Mouse (Mus musculus) adrenal gland, postnatal 14 days (tissue): ENCODE results near the gene Osbpl3. TPM values are rescaled to one million over a fixed set of nuclear protein-coding genes. Genes with fewer than 3 reads are reported as not detected.
A peak's percentile ranks its signal among the peaks of the same experiment; 100 is the strongest.

ENCODE experiments used
- DNase-seq: peaks from one replicate; pipeline ENCODE4 v3.0.0; 2021; ENCODE audit warnings: mixed read lengths
- total RNA-seq: library from RNA; stranded (reverse); gene quantifications from 2 replicates; pipeline ENCODE4 v1.2.3, GENCODE M21; 2021

Osbpl3 gene
- total RNA-seq, 1 experiment from 2014 or later, result 35.9 TPM

DNA sequence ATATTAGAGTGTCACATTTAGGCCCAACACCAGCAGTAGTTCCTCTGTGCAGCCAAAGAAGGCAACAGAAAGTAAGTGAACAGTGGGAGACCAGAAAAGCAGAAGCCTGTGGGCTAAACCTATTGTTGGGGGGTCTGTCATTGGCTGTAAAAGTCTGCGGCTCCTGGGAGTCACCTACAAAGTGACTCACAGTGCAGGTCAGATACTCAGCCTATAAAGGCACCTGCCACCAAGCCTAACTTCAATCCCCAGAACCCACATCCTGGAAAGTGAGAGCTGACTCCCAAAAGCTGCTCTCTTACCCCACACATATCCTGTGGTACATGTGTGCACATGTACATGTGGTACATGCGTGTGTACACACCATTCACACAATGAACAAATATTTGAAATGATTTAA, 124.5 kb downstream of the Osbpl3 start:
- no peak for DNase-seq

DNA sequence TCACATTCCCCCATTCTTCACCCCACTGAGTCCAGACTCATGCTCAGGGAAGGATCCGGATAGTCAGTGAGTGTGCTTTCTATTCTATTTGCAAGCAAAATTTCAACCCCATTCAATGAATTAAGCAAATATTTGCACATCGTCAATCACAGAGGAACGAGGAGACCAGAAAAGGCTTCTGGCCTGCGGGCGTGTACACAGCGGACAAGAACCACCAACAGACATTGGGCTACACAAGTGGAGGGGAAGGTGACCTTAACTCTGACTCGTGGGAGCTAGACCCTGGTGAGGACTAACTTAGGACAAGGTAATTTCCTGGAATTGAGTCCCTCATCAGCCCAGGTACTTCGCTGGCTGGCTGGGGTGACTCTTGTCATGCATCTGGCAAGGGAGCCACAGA, 126.6 kb downstream of the Osbpl3 start:
- DNase-seq, result no peak

DNA sequence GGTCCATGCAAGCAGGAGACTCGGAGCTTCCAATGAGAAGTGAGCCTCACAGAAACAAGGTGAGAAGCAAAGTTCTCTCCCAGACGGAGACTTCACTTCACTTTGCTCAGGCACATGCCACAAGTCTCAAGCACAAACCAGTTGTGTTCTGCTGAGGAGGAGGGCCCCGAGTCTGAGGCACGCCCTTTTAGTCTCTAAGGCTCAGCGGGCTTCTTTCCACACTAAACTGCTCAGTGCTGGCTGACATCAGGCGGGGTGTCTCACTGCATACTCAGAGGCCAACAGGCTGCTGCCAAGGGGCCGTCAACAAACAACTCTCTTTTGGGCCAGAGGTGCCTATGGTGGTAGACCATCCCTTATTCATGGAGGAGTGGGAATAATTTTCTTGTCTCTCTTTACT, 127.1 kb downstream of the Osbpl3 start:
- no peak for DNase-seq

GRCm38 (mm10) chr6:50326192-50326591, 129.8 kb downstream of the Osbpl3 start:
- DNase-seq, result no peak

DNA sequence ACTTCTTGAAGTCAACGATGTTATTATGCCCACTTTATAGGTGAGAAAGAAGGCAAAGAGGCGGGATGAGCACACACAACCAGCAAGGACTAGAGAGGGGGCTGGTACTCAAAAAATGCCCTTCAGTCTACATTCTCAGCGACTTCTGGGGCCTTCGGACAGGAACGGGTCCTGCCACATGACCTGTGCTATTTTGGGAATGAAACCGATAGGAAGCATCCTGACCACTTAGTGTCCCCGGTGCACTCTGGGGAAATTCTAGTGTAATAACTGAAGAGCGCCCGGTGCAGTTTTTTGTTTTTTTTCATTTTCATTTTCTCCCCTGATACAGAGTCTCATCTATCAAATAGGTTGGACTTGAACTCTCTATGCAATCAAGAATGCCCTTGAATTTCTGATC, 130.5 kb downstream of the Osbpl3 start:
- DNase-seq, result no peak

DNA sequence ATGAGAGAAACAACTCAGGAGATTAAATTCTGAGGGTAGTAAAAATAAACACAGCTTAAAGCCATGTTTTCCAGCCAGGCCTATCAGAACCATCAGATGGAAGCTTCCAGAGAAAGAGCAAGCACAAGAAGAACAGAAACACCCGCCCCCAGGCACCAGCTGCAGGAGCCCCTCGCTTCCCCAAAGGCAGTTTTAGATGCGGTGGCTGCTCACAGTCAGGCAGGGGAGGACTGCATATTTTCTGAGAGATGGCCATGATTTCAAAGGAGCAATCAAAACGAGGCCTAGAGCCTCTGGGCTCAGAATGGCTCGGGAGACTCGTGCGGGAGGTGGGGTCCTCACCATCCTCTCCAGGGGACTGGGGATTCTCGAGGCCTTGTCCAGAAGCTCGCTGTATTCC, 133.4 kb downstream of the Osbpl3 start:
- no peak for DNase-seq

DNA sequence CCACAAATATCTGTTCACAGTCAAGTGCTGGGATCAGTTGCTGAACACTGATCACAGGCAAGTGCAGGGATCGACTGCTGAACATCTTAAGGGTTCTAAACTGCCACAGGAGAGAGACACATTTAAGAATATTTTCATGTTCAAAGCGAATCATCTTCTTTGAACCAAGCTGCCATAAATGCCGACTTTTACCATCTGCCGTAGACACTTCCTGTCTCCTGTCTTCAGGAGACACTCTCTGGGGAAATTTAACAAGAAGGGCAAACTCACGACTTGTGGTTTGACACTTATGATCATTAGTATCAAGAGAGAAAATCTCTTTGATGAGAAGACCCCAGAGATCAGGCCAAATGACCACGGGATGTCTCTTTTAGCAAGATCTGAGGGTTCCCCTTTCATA, 134.3 kb downstream of the Osbpl3 start:
- DNase-seq, result no peak

- no peak for DNase-seq
Measured at GRCm38 (mm10) chr6:50318590-50319172, 137.3 kb downstream of the Osbpl3 start.

GRCm38 (mm10) chr6:50318150-50318549, 137.9 kb downstream of the Osbpl3 start:
- DNase-seq, result no peak

GRCm38 (mm10) chr6:50316795-50317505, 139.1 kb downstream of the Osbpl3 start:
- DNase-seq, result no peak

DNA sequence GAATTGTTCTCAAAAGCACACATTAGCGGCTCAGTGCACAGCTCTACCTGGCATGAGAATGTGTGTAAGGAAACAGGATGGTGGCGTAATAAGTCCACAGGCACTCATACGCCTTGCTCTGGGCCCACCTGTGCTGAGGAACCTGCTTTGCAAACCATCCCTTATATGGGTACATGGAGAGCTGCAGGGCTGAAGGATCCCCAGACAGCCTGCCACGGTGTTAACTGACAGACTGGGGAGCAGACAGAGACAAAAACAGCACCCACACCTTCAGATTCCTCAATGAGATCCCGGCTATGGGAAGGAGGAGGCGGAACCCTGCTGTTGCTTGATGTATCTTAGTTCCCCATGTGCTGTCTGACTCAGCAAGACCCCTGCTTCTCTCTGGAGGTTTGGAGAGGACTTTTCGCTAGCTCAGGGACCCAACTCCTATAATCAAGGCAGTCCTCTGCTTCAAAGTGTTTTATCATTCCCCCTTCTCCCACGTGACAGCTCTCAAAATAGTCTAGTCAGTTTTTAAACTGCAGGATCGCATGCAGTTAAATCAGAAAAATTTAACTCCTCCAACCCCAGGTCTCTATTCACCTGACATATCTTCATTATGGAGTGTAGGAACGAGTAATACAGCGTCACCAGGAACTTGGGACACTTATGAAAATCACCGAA, 141.5 kb downstream of the Osbpl3 start:
- no peak for DNase-seq

GRCm38 (mm10) chr6:50312647-50313046, 143.4 kb downstream of the Osbpl3 start:
- peak; percentile 87 for DNase-seq

- peak; percentile 30 for DNase-seq
Measured at GRCm38 (mm10) chr6:50309019-50309418, 147.0 kb downstream of the Osbpl3 start.

GRCm38 (mm10) chr6:50306625-50307024, 149.4 kb downstream of the Osbpl3 start:
- no peak for DNase-seq

DNA sequence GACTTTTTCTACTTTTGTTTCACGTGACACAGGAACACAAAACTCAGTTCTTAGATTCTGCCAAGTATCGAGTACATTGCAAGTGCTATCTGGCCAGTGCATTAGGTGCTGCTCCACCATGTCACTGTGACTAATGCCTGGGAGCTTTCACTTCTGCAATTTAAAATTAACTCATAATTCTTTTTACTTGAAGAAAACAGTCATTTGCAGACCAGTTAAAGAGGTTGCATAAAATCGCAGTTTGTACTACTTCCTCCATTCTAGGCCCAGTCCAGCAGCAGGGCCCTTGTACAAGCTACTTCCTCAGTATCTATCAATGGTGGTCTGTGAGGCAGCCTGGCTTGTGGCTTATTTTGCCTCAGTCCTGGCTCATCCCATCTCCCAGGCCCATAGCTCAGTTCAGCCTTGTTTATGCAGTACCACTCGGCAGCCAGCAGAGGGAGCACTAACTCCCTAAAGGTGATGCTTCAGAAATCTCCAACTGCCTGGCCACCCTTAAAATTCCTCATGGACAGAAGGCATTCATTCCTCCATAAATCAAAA, 151.0 kb downstream of the Osbpl3 start:
- peak; percentile 87 for DNase-seq

GRCm38 (mm10) chr6:50301121-50301520, 154.9 kb downstream of the Osbpl3 start:
- DNase-seq, result no peak

DNA sequence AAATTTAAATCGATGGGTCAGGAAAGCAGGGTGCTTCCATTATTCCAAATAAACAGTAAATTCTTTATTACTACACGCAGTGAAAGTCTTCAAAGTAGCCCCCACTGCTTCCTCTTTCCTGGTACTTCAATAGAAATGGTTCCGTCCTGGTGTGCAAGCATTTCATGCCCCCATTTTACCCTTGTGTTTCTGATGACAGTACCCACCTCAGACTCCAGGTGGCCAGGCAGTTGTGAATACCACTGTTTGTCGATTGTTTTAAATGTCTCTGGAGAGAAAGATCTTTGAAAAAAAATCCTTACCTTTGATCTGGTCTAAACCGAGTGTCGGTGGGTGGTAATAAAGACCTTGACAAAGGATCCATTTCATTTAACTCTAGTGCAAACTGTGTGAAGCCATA, 155.4 kb downstream of the Osbpl3 start:
- DNase-seq, result no peak

- no peak for DNase-seq
Measured at GRCm38 (mm10) chr6:50299071-50299470, 156.9 kb downstream of the Osbpl3 start.

GRCm38 (mm10) chr6:50297671-50298070, 158.3 kb downstream of the Osbpl3 start:
- peak; percentile 61 for DNase-seq

DNA sequence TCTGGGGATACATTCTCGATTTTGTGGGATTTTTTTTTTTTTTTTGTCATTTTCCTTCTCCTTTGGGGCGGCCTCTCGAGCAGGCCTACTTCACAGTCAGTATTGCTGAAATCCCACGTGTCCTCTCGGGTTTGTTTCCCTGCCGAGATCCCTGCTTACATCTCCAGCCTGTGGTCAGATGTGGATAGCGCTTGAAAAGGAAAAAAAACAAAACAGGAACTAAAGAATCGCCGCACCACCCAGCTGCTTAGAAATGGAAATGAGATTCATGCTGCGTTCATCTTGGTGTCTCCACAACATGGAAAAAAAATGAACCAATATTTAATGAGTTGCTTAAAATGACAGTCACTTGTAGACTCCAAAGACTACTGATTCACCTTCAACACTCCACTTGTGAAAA, 160.9 kb downstream of the Osbpl3 start:
- no peak for DNase-seq

DNA sequence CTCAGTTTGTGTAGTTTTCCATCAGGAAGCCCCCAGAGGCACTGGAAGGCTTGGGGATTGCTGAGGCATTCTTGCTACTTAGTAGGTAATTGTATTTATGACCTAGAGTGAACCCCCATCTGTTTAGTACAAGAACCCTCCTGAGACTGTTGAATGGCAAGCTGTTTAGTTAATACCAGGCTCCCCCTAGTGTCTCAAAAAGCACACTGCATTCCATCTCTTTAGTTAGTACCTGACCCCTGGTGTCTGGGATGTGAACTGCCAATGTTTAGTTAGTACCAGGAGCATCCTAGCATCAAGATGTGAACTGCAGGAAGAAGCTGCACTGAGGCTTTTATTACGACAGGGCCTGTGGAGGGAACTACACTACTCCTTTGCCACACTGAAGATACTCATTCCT, 161.9 kb downstream of the Osbpl3 start:
- DNase-seq, result peak; percentile 83

- DNase-seq, result no peak
Measured at GRCm38 (mm10) chr6:50291650-50292049, 164.4 kb downstream of the Osbpl3 start.

- DNase-seq, result no peak
Measured at GRCm38 (mm10) chr6:50286881-50287280, 169.1 kb downstream of the Osbpl3 start.
